Comparison of ENCODE assay signal across 14 mouse cellular contexts in genomic region chr10:93094957-93095580, GRCm38 (mm10). TPM values are rescaled to one million over a fixed set of nuclear protein-coding genes. Genes with fewer than 3 reads are reported as not detected.
A peak's percentile ranks its signal among the peaks of the same experiment; 100 is the strongest.
DNase-seq lines count a peak whose midpoint lies in the region; ATAC-seq and TF ChIP-seq lines count a peak whose summit lies in the region.
"Had no signal": no experiment of that assay in that cellular context is flagged by ENCODE, and none has a peak within 500 bp of the region (broad histone marks: within the 10 kb centered on the region; RNA-seq: fewer than 3 reads in every experiment).

No protein-coding gene starts in this region.

- no peak for TF ChIP-seq CTCF in liver, adult 2 months (IDR thresholded peaks at IDR 0.05; ENCODE audit: low read depth, low read length)

- no peak overlapping the region for H3K4me2 ChIP-seq in liver, embryonic 12.5 days
- no peak overlapping the region for H3K4me2 ChIP-seq in liver, embryonic 15.5 days
- H3K4me2 ChIP-seq in stomach, embryonic 16.5 days (ENCODE audit: low read depth, low read length): no peak overlapping the region
- H3K4me2 ChIP-seq in hindbrain, embryonic 13.5 days: no peak overlapping the region
- H3K4me2 ChIP-seq: neural tube, embryonic 13.5 days had no signal

- H3K36me3 ChIP-seq in liver, adult 2 months (ENCODE audit: control insufficient read depth, insufficient read depth, low read length): no peaks in the 10 kb centered on the region
- no peaks in the 10 kb centered on the region for H3K36me3 ChIP-seq in liver, embryonic 12.5 days
- no peaks in the 10 kb centered on the region for H3K36me3 ChIP-seq in liver, embryonic 15.5 days (replicated peaks)
- H3K36me3 ChIP-seq in stomach, embryonic 16.5 days (ENCODE audit: control insufficient read depth, insufficient read depth, low read length): no peaks in the 10 kb centered on the region
- H3K36me3 ChIP-seq in hindbrain, embryonic 13.5 days: no peaks in the 10 kb centered on the region
- H3K36me3 ChIP-seq: limb, embryonic 10.5 days; midbrain, embryonic 10.5 days; neural tube, embryonic 13.5 days had no signal

- no peaks in the 10 kb centered on the region for H3K27me3 ChIP-seq in liver, adult 2 months (ENCODE audit: control insufficient read depth, insufficient read depth, low read length)
- H3K27me3 ChIP-seq in liver, embryonic 12.5 days (replicated peaks): no peaks in the 10 kb centered on the region
- no peaks in the 10 kb centered on the region for H3K27me3 ChIP-seq in liver, embryonic 15.5 days
- H3K27me3 ChIP-seq in stomach, embryonic 16.5 days (ENCODE audit: control insufficient read depth, insufficient read depth, low read length): no peaks in the 10 kb centered on the region
- H3K27me3 ChIP-seq in hindbrain, embryonic 13.5 days: no peaks in the 10 kb centered on the region
- H3K27me3 ChIP-seq: neural tube, embryonic 13.5 days had no signal

- H3K79me2 ChIP-seq in liver, adult 2 months (ENCODE audit: control insufficient read depth, insufficient read depth, low read length): no peaks in the 10 kb centered on the region

- no peak overlapping the region for H3K4me3 ChIP-seq in liver, adult 2 months (ENCODE audit: insufficient read depth, low read depth, low read length)
- H3K4me3 ChIP-seq in liver, embryonic 12.5 days: no peak overlapping the region
- no peak overlapping the region for H3K4me3 ChIP-seq in liver, embryonic 15.5 days (replicated peaks)
- no peak overlapping the region for H3K4me3 ChIP-seq in stomach, embryonic 16.5 days (replicated peaks; ENCODE audit: low read length)
- H3K4me3 ChIP-seq in hindbrain, embryonic 13.5 days: no peak overlapping the region
- H3K4me3 ChIP-seq: layer of hippocampus, adult 2 months; limb, embryonic 10.5 days; midbrain, embryonic 10.5 days; neural tube, embryonic 13.5 days had no signal

- peaks cover 5% of the 10 kb centered on the region; the same call in 1 of the 2 replicates for H3K4me1 ChIP-seq in liver, adult 2 months (ENCODE audit: control insufficient read depth, insufficient read depth, low read length)
- peaks cover 20% of the 10 kb centered on the region; the same call in 1 of the 2 replicates for H3K4me1 ChIP-seq in liver, embryonic 12.5 days
- no peaks in the 10 kb centered on the region; the same call in 1 of the 2 replicates for H3K4me1 ChIP-seq in liver, embryonic 15.5 days (replicated peaks)
- H3K4me1 ChIP-seq in stomach, embryonic 16.5 days (ENCODE audit: control insufficient read depth, insufficient read depth, low read length): no peaks in the 10 kb centered on the region
- no peaks in the 10 kb centered on the region for H3K4me1 ChIP-seq in hindbrain, embryonic 13.5 days (replicated peaks)
- H3K4me1 ChIP-seq: limb, embryonic 10.5 days; midbrain, embryonic 10.5 days; neural tube, embryonic 13.5 days had no signal

- peak; percentile 31 for DNase-seq in adrenal gland, postnatal 14 days
- DNase-seq in adrenal gland, postnatal 4 days (ENCODE audit: low spot score in 2 of 2): no peak
- DNase-seq in liver, adult 2 months (ENCODE audit: extremely low read depth, low read depth, low spot score): peak; percentile 91
- no peak for DNase-seq in neural tube, embryonic 10.5 days (ENCODE audit: extremely low spot score, low spot score)
- DNase-seq: cerebellum, postnatal 10 days; thymus, postnatal 4 days had no signal

- WGBS in liver, adult 2 months: 15% methylated on average over 7 of the region's 7 CpGs
- 54% methylated on average over 7 of the region's 7 CpGs for WGBS in liver, embryonic 12.5 days (ENCODE audit: insufficient replicate concordance)
- 48% methylated on average over 7 of the region's 7 CpGs for WGBS in liver, embryonic 15.5 days (ENCODE audit: insufficient replicate concordance)
- WGBS in stomach, embryonic 16.5 days: 62% methylated on average over 7 of the region's 7 CpGs
- 86% methylated on average over 7 of the region's 7 CpGs for WGBS in hindbrain, embryonic 13.5 days

- TF ChIP-seq POLR2A in liver, adult 2 months (IDR thresholded peaks at IDR 0.05; ENCODE audit: extremely low read depth, insufficient read depth, low read length): no peak

- no peak for ATAC-seq in liver, embryonic 12.5 days
- peak; percentile 22; the same call in 1 of the 2 replicates for ATAC-seq in liver, embryonic 15.5 days (ENCODE audit: insufficient read depth)
- peak; percentile 50; the same call in 1 of the 2 replicates for ATAC-seq in stomach, embryonic 16.5 days (ENCODE audit: insufficient read depth, low FRiP score)
- ATAC-seq in hindbrain, embryonic 13.5 days (ENCODE audit: low FRiP score): no peak

- H3K27ac ChIP-seq in liver, adult 2 months (replicated peaks; ENCODE audit: insufficient read depth, low read depth, low read length): no peak overlapping the region
- no peak overlapping the region for H3K27ac ChIP-seq in liver, embryonic 12.5 days
- H3K27ac ChIP-seq in liver, embryonic 15.5 days (replicated peaks): no peak overlapping the region
- peak overlapping the region; percentile 26; the same call in 1 of the 2 replicates for H3K27ac ChIP-seq in stomach, embryonic 16.5 days (ENCODE audit: low read length)
- H3K27ac ChIP-seq in hindbrain, embryonic 13.5 days: no peak overlapping the region
- H3K27ac ChIP-seq: layer of hippocampus, adult 2 months; limb, embryonic 10.5 days; midbrain, embryonic 10.5 days; neural tube, embryonic 13.5 days had no signal

- H3K9ac ChIP-seq in liver, adult 2 months (ENCODE audit: low read depth, low read length): no peak overlapping the region
- no peak overlapping the region for H3K9ac ChIP-seq in liver, embryonic 12.5 days
- H3K9ac ChIP-seq in liver, embryonic 15.5 days: no peak overlapping the region
- H3K9ac ChIP-seq in stomach, embryonic 16.5 days (ENCODE audit: low read length): no peak overlapping the region
- H3K9ac ChIP-seq in hindbrain, embryonic 13.5 days: no peak overlapping the region
- H3K9ac ChIP-seq: neural tube, embryonic 13.5 days had no signal

- H3K9me3 ChIP-seq in liver, embryonic 12.5 days (replicated peaks): no peaks in the 10 kb centered on the region
- H3K9me3 ChIP-seq in liver, embryonic 15.5 days (replicated peaks): no peaks in the 10 kb centered on the region
- H3K9me3 ChIP-seq in stomach, embryonic 16.5 days (replicated peaks; ENCODE audit: control insufficient read depth, low read length): no peaks in the 10 kb centered on the region
- no peaks in the 10 kb centered on the region for H3K9me3 ChIP-seq in hindbrain, embryonic 13.5 days
- H3K9me3 ChIP-seq: limb, embryonic 10.5 days; midbrain, embryonic 10.5 days; neural tube, embryonic 13.5 days had no signal

RNA-seq across cellular contexts. Expression of gene Cfap54, which starts 13.7 kb away (rescaled TPM):
- 8.3 and 9.3 TPM in 2 replicates for total RNA-seq in adrenal gland, postnatal 14 days (2021)
- total RNA-seq in adrenal gland, postnatal 4 days (2021): 1 to 10 TPM; 7.3 TPM
- 0.27 and 0.65 TPM in 2 replicates for total RNA-seq in liver, adult 2 months (2014; rRNA removed)
- 0.07 and 0.27 TPM in 2 replicates for polyA plus RNA-seq in liver, adult 2 months (2012; rRNA removed)
- polyA plus RNA-seq in liver, embryonic 12.5 days (2016; fragmentation: Nextera tagmentation; extraction: Ambion mirVana): 0.12 TPM in 1 of 2 replicates, not detected in the other
- 0.18 and 0.36 TPM in 2 replicates for polyA plus RNA-seq in liver, embryonic 15.5 days (2015; fragmentation: Nextera tagmentation; extraction: Ambion mirVana)
- 0.15 and 0.27 TPM in 2 replicates for polyA plus RNA-seq in stomach, embryonic 16.5 days (2015; fragmentation: Nextera tagmentation; extraction: Ambion mirVana)
- polyA plus RNA-seq in hindbrain, embryonic 13.5 days (2015; fragmentation: Nextera tagmentation; extraction: Ambion mirVana): 1.9 and 3.6 TPM in 2 replicates

Comparison
In these comparisons a context has a peak if more than half of its experiments do, and no peak if none do; other contexts are left out.
1. DNase-seq: peak in adrenal gland, postnatal 14 days (single experiment) and liver, adult 2 months (single experiment); none in adrenal gland, postnatal 4 days (0 of 2) and neural tube, embryonic 10.5 days (single experiment).
2. ATAC-seq: peak in liver, embryonic 15.5 days (single experiment) and stomach, embryonic 16.5 days (single experiment); none in liver, embryonic 12.5 days (single experiment) and hindbrain, embryonic 13.5 days (single experiment).